Mouse (Mus musculus) hindbrain, embryonic 10.5 days (tissue): ENCODE results near the gene Homer1. TPM values are rescaled to one million over a fixed set of nuclear protein-coding genes. Genes with fewer than 3 reads are reported as not detected.

ENCODE experiments used
- DNase-seq: peaks from one replicate; pipeline ENCODE4 v3.0.0-alpha.2; 2017; ENCODE audit warnings: low spot score
- H3K27ac ChIP-seq: fragments of 300-500 bp; sonication (generic); 2 replicates; pipeline ENCODE4 v1.5.1; 2016; ENCODE audit warnings: mild to moderate bottlenecking, moderate library complexity
- H3K27me3 ChIP-seq: fragments of 300-500 bp; sonication (generic); 2 replicates; pipeline ENCODE4 v1.6.1; 2016; ENCODE audit warnings: mild to moderate bottlenecking; ENCODE audit not compliant: poor library complexity, insufficient read depth, severe bottlenecking
- H3K36me3 ChIP-seq: fragments of 300-500 bp; sonication (generic); 2 replicates; pipeline ENCODE4 v1.6.1; 2016; ENCODE audit warnings: mild to moderate bottlenecking, moderate library complexity
- H3K4me1 ChIP-seq: fragments of 300-500 bp; sonication (generic); replicated peaks from 2 replicates; pipeline ENCODE4 v1.6.1; 2016; ENCODE audit warnings: mild to moderate bottlenecking
- H3K4me3 ChIP-seq: fragments of 300-500 bp; sonication (generic); 2 replicates; pipeline ENCODE4 v1.5.1; 2016; ENCODE audit warnings: mild to moderate bottlenecking, moderate library complexity
- H3K9me3 ChIP-seq: fragments of 300-500 bp; sonication (generic); 2 replicates; pipeline ENCODE4 v1.6.1; 2016; ENCODE audit warnings: mild to moderate bottlenecking, moderate library complexity
- WGBS: fragments of 180-500 bp; shearing (Covaris S2); methylation state at CpG from one replicate; pipeline ENCODE4 v1.1.7; 2016; 5-methylcytosine and 5-hydroxymethylcytosine counted together
- polyA plus RNA-seq: library from polyadenylated mRNA; unstranded; fragments of >200 nt; fragmentation: Nextera tagmentation; extraction: Ambion mirVana; gene quantifications from 2 replicates; pipeline ENCODE4 v1.2.1, GENCODE M21; 2016

The Homer1 gene
- polyA plus RNA-seq, 1 experiment from 2014 or later = 8.4 TPM

GRCm38 (mm10) chr13:93345854-93346253 lies 46.4 kb downstream of the Homer1 start:
- no peak for DNase-seq
- 87% methylated on average over 3 of the region's 3 CpGs for WGBS

GRCm38 (mm10) chr13:93352030-93352429 lies 52.6 kb downstream of the Homer1 start:
- no peaks in the 10 kb centered on the region for H3K27me3 ChIP-seq
- H3K9me3 ChIP-seq = no peaks in the 10 kb centered on the region
- no peak overlapping the region for H3K4me3 ChIP-seq
- H3K27ac ChIP-seq = no peak overlapping the region
- H3K4me1 ChIP-seq = no peaks in the 10 kb centered on the region
- WGBS = 92% methylated on average over 2 of the region's 2 CpGs
- H3K36me3 ChIP-seq = peaks cover 32% of the 10 kb centered on the region
- no peak for DNase-seq

More at GRCm38 (mm10) chr13:93345854-93346253, 46.4 kb downstream of the Homer1 start:
- H3K4me3 ChIP-seq = no peak overlapping the region
- no peaks in the 10 kb centered on the region for H3K4me1 ChIP-seq
- no peaks in the 10 kb centered on the region for H3K9me3 ChIP-seq
- H3K27ac ChIP-seq = no peak overlapping the region
- no peaks in the 10 kb centered on the region for H3K27me3 ChIP-seq
- H3K36me3 ChIP-seq = peaks cover 35% of the 10 kb centered on the region

- Histone ChIP-seq H3K27ac (no peak overlapping the region), H3K36me3 (peaks cover 25% of the 10 kb centered on the region; the same call in 1 of the 2 replicates), H3K4me3 (no peak overlapping the region), H3K9me3 (no peaks in the 10 kb centered on the region), H3K27me3 (no peaks in the 10 kb centered on the region), H3K4me1 (no peaks in the 10 kb centered on the region)
- 79% methylated on average over 7 of the region's 7 CpGs for WGBS
- no peak for DNase-seq
These were observed 55.2 kb downstream of the Homer1 start for GRCm38 (mm10) chr13:93354420-93355278.

- Histone ChIP-seq H3K4me3 (no peak overlapping the region), H3K4me1 (no peaks in the 10 kb centered on the region), H3K36me3 (peaks cover 19% of the 10 kb centered on the region; the same call in 1 of the 2 replicates), H3K9me3 (no peaks in the 10 kb centered on the region), H3K27me3 (no peaks in the 10 kb centered on the region), H3K27ac (no peak overlapping the region)
- WGBS = 95% methylated on average over 6 of the region's 6 CpGs
- no peak for DNase-seq
These were observed 55.8 kb downstream of the Homer1 start for GRCm38 (mm10) chr13:93355279-93355587.

GRCm38 (mm10) chr13:93358522-93358921 lies 59.1 kb downstream of the Homer1 start:
- DNase-seq = no peak
- no peak overlapping the region for H3K27ac ChIP-seq
- no peaks in the 10 kb centered on the region for H3K27me3 ChIP-seq
- peaks cover 10% of the 10 kb centered on the region; the same call in 1 of the 2 replicates for H3K36me3 ChIP-seq
- 92% methylated on average over 1 of the region's 1 CpGs for WGBS
- H3K9me3 ChIP-seq = no peaks in the 10 kb centered on the region
- no peak overlapping the region for H3K4me3 ChIP-seq
- H3K4me1 ChIP-seq = no peaks in the 10 kb centered on the region

GRCm38 (mm10) chr13:93367555-93367954 lies 68.1 kb downstream of the Homer1 start:
- 82% methylated on average over 5 of the region's 5 CpGs for WGBS
- Histone ChIP-seq H3K27ac (no peak overlapping the region), H3K4me3 (no peak overlapping the region), H3K27me3 (no peaks in the 10 kb centered on the region), H3K9me3 (no peaks in the 10 kb centered on the region), H3K36me3 (no peaks in the 10 kb centered on the region), H3K4me1 (no peaks in the 10 kb centered on the region)
- no peak for DNase-seq

- DNase-seq = no peak
- 93% methylated on average over 7 of the region's 7 CpGs for WGBS
- H3K4me3 ChIP-seq = no peak overlapping the region
- H3K4me1 ChIP-seq = no peaks in the 10 kb centered on the region
- peaks cover 2% of the 10 kb centered on the region; the same call in 1 of the 2 replicates for H3K36me3 ChIP-seq
- H3K27me3 ChIP-seq = no peaks in the 10 kb centered on the region
- H3K9me3 ChIP-seq = no peaks in the 10 kb centered on the region
- no peak overlapping the region for H3K27ac ChIP-seq
These were observed 69.6 kb downstream of the Homer1 start for GRCm38 (mm10) chr13:93368812-93369584.

- Histone ChIP-seq H3K27ac (no peak overlapping the region), H3K27me3 (no peaks in the 10 kb centered on the region), H3K4me3 (no peak overlapping the region), H3K9me3 (no peaks in the 10 kb centered on the region), H3K36me3 (peaks cover 8% of the 10 kb centered on the region; the same call in 1 of the 2 replicates), H3K4me1 (no peaks in the 10 kb centered on the region)
- WGBS = 90% methylated on average over 5 of the region's 5 CpGs
- DNase-seq = no peak
These were observed 75.0 kb downstream of the Homer1 start for GRCm38 (mm10) chr13:93374457-93374856.

GRCm38 (mm10) chr13:93378493-93378892 lies 79.1 kb downstream of the Homer1 start:
- Histone ChIP-seq H3K27me3 (no peaks in the 10 kb centered on the region), H3K4me3 (no peak overlapping the region), H3K9me3 (no peaks in the 10 kb centered on the region), H3K36me3 (peaks cover 8% of the 10 kb centered on the region; the same call in 1 of the 2 replicates), H3K27ac (no peak overlapping the region), H3K4me1 (no peaks in the 10 kb centered on the region)
- 88% methylated on average over 1 of the region's 1 CpGs for WGBS
- DNase-seq = no peak

GRCm38 (mm10) chr13:93380399-93381063 lies 81.1 kb downstream of the Homer1 start:
- Histone ChIP-seq H3K27me3 (no peaks in the 10 kb centered on the region), H3K9me3 (no peaks in the 10 kb centered on the region), H3K27ac (no peak overlapping the region), H3K36me3 (no peaks in the 10 kb centered on the region), H3K4me1 (no peaks in the 10 kb centered on the region), H3K4me3 (no peak overlapping the region)
- WGBS = 91% methylated on average over 8 of the region's 8 CpGs
- no peak for DNase-seq

GRCm38 (mm10) chr13:93381301-93381700 lies 81.9 kb downstream of the Homer1 start:
- no peaks in the 10 kb centered on the region for H3K36me3 ChIP-seq
- no peaks in the 10 kb centered on the region for H3K4me1 ChIP-seq
- H3K4me3 ChIP-seq = no peak overlapping the region
- H3K27me3 ChIP-seq = no peaks in the 10 kb centered on the region
- 86% methylated on average over 1 of the region's 1 CpGs for WGBS
- no peak for DNase-seq
- H3K9me3 ChIP-seq = no peaks in the 10 kb centered on the region
- H3K27ac ChIP-seq = no peak overlapping the region

- no peak for DNase-seq
- H3K9me3 ChIP-seq = no peaks in the 10 kb centered on the region
- H3K27me3 ChIP-seq = no peaks in the 10 kb centered on the region
- no peak overlapping the region for H3K4me3 ChIP-seq
- no peak overlapping the region for H3K27ac ChIP-seq
- H3K36me3 ChIP-seq = no peaks in the 10 kb centered on the region
- WGBS = 95% methylated on average over 5 of the region's 5 CpGs
- H3K4me1 ChIP-seq = no peaks in the 10 kb centered on the region
These were observed 83.7 kb downstream of the Homer1 start for GRCm38 (mm10) chr13:93383092-93383491.

- DNase-seq = no peak
- Histone ChIP-seq H3K27me3 (no peaks in the 10 kb centered on the region), H3K4me3 (no peak overlapping the region), H3K27ac (no peak overlapping the region), H3K36me3 (no peaks in the 10 kb centered on the region), H3K4me1 (no peaks in the 10 kb centered on the region), H3K9me3 (no peaks in the 10 kb centered on the region)
- 94% methylated on average over 2 of the region's 2 CpGs for WGBS
These were observed 84.2 kb downstream of the Homer1 start for GRCm38 (mm10) chr13:93383620-93384019.
